Mouse (Mus musculus) heart, adult 8-10 months (tissue): Measurements from ENCODE around the gene Abcc12. TPM values are rescaled to one million over a fixed set of nuclear protein-coding genes. Genes with fewer than 3 reads are reported as not detected.

Experiments used
- DNase-seq: peaks from one replicate; pipeline ENCODE4 v3.0.0; 2022; ENCODE audit warnings: low spot score
- total RNA-seq, 4 experiments: library from RNA; stranded (reverse); gene quantifications; 2 replicates each; pipeline ENCODE4 v1.2.4; 2022

Abcc12 gene
- total RNA-seq, 4 experiments from 2014 or later: not detected

- DNase-seq: no peak
These were observed 67.6 kb downstream of the Abcc12 start for GRCm38 (mm10) chr8:86512886-86513285.

GRCm38 (mm10) chr8:86512131-86512792 is 68.2 kb downstream of the Abcc12 start:
- DNase-seq: no peak

GRCm38 (mm10) chr8:86501341-86501740 is 79.1 kb downstream of the Abcc12 start:
- DNase-seq: no peak

GRCm38 (mm10) chr8:86495056-86495455 is 85.4 kb downstream of the Abcc12 start:
- no peak for DNase-seq

- no peak for DNase-seq
These were observed 86.6 kb downstream of the Abcc12 start for GRCm38 (mm10) chr8:86493841-86494240.

GRCm38 (mm10) chr8:86485411-86485810 is 95.1 kb downstream of the Abcc12 start:
- peak; percentile 2 for DNase-seq

- no peak for DNase-seq
These were observed 96.2 kb downstream of the Abcc12 start for GRCm38 (mm10) chr8:86484244-86484643.

- DNase-seq: no peak
These were observed 98.4 kb downstream of the Abcc12 start for GRCm38 (mm10) chr8:86482116-86482515.

- peak; percentile 19 for DNase-seq
These were observed 104.6 kb downstream of the Abcc12 start for GRCm38 (mm10) chr8:86475711-86476438.

GRCm38 (mm10) chr8:86474461-86474860 is 106.0 kb downstream of the Abcc12 start:
- no peak for DNase-seq

GRCm38 (mm10) chr8:86473121-86473520 is 107.4 kb downstream of the Abcc12 start:
- no peak for DNase-seq

GRCm38 (mm10) chr8:86470717-86471116 is 109.8 kb downstream of the Abcc12 start:
- no peak for DNase-seq

- DNase-seq: no peak
These were observed 117.3 kb downstream of the Abcc12 start for GRCm38 (mm10) chr8:86463215-86463614.

GRCm38 (mm10) chr8:86460372-86460771 is 120.1 kb downstream of the Abcc12 start:
- no peak for DNase-seq

GRCm38 (mm10) chr8:86453697-86454480 is 126.6 kb downstream of the Abcc12 start:
- DNase-seq: no peak

- no peak for DNase-seq
These were observed 130.5 kb downstream of the Abcc12 start for GRCm38 (mm10) chr8:86449870-86450515.

GRCm38 (mm10) chr8:86445516-86445915 is 135.0 kb downstream of the Abcc12 start:
- DNase-seq: no peak

GRCm38 (mm10) chr8:86443744-86444143 is 136.7 kb downstream of the Abcc12 start:
- DNase-seq: peak; percentile 1

GRCm38 (mm10) chr8:86438983-86439299 is 141.5 kb downstream of the Abcc12 start:
- no peak for DNase-seq

- no peak for DNase-seq
These were observed 142.1 kb downstream of the Abcc12 start for GRCm38 (mm10) chr8:86438133-86438982.

- no peak for DNase-seq
These were observed 143.1 kb downstream of the Abcc12 start for GRCm38 (mm10) chr8:86437418-86437817.
